Mouse (Mus musculus) monocyte, adult 59 days (primary cell): Measurements from ENCODE around the gene Zfp637. TPM values are rescaled to one million over a fixed set of nuclear protein-coding genes. Genes with fewer than 3 reads are reported as not detected.

Experiments used
- total RNA-seq, 2 experiments: library from RNA; stranded (reverse); gene quantifications; one replicate each; pipeline ENCODE4 v1.2.4; 2023

Gene Zfp637
- 10 to 100 TPM; 11.1 to 13.4 TPM for total RNA-seq

DNA sequence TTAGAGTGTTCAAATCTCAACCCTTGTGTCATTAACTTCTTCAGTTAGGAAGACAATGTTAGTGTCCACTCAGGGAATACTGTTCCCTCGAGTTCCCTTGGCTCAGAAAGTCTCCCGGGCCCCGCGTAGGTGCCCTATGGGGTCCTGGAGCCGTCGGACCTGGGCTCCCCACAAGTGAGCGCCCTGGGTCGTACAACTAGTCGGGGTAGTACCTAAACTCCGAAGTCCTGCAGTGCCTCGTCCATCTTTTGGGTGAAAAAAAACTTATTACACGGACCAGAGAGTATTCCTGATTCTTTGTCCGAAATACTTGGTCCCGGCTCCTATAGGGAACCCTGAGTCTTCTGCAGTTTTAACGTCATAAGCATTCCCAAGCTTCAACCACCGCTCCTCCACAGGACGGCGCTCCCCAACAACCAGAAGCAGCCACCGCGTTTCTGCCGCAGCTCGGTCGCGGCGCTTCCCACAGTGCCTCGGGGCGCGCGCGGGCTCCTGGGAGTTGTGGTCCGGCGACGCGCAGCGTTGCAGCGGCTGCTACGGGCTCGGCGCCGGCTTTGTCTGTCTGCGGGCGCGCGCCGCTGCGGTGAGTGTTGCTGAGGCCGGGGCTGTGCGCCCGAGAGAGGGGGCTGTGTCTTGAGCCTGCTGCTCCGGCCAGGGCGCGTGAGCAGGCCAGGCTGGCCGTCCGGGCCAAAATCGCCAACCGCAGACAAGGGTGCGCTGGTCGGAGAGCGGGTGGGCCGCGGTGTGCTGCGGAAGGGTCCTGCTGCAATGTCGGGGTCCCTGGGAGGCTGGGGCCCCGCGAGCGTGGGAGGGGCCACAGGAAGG is at the start of gene Zfp637:
Gene Zfp637 (plus strand): TSS at position 495 of the 825 bp plus-strand sequence.

DNA sequence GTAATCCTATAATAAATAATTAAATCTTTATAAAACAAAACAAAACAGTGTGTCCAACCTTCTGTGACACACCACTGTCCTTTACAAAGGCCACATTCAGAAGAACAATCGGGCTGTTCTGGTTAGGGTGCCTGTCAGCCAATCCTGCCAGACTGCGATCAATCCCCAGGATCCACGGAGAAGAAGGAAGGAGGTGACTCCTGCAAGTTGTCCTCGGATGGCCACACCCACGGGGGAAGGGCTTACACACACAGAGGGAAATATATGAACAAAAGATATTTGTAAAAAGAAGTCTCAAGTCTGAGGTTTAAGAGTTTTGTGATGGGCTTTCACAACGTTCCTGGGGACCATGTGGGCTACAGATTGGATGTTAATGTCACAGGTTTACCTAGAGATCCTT is 20.9 kb downstream of the Zfp637 start, which contains the start of gene Zfp239:
Gene Zfp239 (plus strand): TSS at position 253 of the 400 bp plus-strand sequence.

Other genes with a start within 250 kb of the Zfp637 start
- gene Zfp239, start 20.9 kb downstream of the Zfp637 start, total RNA-seq: under 1 TPM; 0.55 to 0.60 TPM
- gene Hnrnpf, start 59.1 kb downstream of the Zfp637 start, total RNA-seq: 100 to 1,000 TPM; 688 to 731 TPM
- 10 to 100 TPM in 1 of 2 experiments, 1 to 10 TPM in 1; 9.0 to 13.4 TPM for gene Fxyd4, start 96.5 kb downstream of the Zfp637 start, total RNA-seq
- not detected for gene Rasgef1a, start 170.3 kb downstream of the Zfp637 start, total RNA-seq